Mouse (Mus musculus) thymus, postnatal 0 days (tissue): ENCODE measurements around the gene B9d2. TPM values are rescaled to one million over a fixed set of nuclear protein-coding genes. Genes with fewer than 3 reads are reported as not detected.

Source experiments
- DNase-seq: peaks from one replicate; pipeline ENCODE4 v3.0.0-alpha.2; 2015; ENCODE audit warnings: low spot score
- polyA plus RNA-seq: library from polyadenylated mRNA; unstranded; fragments of >200 nt; fragmentation: Nextera tagmentation; extraction: Ambion mirVana; gene quantifications from 2 replicates; pipeline ENCODE4 v1.2.1, GENCODE M21; 2015

The B9d2 gene
- 67.9 and 68.3 TPM in 2 replicates for polyA plus RNA-seq

GRCm38 (mm10) chr7:25680514-25681258, at the start of gene B9d2:
Gene B9d2 (plus strand): TSS chr7:25680780.
- peak; percentile 97 for DNase-seq

DNA sequence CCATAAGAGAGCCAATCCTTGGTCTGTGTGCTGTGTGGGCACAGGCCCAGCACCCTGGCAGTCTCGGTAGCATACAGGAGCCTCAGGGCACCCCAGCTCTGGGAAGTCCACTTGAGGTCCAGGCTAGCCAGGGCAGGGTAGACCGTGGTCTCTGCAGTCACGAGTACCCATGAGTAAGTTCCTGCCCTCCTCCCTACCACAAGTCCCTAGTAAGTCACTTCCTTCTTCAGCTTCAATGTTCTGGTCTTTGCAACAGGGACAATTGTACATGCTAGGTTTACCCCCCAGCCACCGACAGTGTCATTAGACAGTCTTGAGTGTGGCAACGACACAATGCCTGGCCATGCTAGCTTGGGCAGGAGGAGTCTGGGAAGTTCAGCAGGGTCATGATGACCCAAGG, 47.9 kb upstream of the B9d2 start:
- no peak for DNase-seq

DNA sequence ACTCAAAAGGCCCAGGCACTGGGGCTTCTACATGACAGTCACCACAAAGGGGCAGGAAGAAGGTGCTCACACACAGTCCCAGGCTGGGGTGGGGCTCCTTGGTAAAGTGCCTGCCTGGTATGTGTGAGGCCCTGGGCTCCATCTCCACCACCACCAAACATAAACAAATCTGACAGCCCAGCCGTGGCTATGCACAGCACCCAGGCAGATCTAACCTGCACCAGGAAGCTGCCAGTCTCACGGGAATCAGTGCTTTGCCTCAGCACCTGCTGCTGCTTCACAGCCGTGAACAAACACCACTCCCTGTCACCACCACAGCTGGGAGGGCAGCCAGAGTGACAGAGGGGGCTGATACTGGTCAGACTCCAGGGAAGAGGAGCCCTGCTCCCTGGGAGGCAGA, 44.2 kb upstream of the B9d2 start:
- peak; percentile 56 for DNase-seq

DNA sequence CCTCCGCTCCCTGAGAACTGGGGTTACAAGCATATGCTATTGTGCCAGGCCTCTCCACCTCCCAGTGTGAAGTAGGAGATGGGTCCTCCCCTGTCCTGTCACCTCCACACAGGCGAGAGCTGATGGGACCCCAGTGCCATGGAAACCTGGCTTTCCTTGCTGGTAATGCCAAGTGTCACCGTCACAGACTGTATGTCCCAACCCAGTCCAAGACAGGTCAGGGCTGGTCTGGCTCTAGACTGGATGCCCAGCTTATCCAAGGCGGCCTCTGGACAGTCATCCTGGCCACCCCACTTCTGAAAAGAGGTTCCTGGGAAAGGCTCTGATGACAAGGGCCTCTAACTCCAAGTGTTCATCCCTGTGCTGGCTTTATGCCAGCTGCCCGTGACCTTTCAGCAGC, 43.5 kb upstream of the B9d2 start:
- DNase-seq = no peak

DNA sequence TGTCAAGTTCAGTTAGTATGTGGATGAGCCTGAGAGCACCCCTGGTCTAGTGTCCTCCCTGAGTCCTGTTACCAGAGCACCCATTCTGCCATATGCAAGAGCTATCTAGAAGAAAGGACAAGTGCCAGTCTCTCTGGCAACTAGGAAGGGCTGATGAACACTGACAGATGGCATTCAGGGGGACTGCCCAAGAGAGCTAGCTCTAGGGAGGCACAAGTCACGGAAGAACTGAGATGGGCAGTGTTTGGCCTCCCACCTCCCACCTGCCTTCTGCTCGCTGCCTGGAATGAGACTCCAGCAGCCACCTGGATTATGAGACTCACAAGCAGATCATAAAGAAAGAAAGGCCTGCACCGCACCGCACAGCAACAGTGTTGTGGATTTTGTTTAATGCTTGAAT, 40.8 kb upstream of the B9d2 start:
- DNase-seq = no peak

- peak; percentile 46 for DNase-seq
These were observed 36.4 kb upstream of the B9d2 start for GRCm38 (mm10) chr7:25644136-25644535.

GRCm38 (mm10) chr7:25644631-25645030, 35.9 kb upstream of the B9d2 start:
- no peak for DNase-seq

DNA sequence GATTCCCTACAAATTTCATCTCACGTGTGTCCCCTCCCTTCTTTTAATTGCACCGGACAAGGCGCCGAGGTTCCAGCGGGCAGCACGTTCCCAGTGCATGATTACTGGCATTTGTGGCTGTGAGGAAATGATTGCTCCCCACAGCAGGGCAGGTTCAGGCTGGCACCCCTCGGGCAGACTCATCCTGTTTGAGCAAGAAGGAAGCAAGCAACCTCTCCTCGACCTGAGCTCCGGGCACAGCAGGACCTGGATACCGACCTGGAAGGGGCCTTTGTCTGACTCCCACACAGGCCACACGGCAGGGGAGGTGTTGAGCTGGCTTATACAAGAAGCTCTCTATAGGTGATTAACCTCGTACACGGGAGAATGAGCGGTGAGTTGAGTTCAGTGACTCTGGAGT, 35.5 kb upstream of the B9d2 start:
- DNase-seq = peak; percentile 25

- DNase-seq = peak; percentile 89
These were observed 32.9 kb upstream of the B9d2 start for GRCm38 (mm10) chr7:25647574-25648123.

DNA sequence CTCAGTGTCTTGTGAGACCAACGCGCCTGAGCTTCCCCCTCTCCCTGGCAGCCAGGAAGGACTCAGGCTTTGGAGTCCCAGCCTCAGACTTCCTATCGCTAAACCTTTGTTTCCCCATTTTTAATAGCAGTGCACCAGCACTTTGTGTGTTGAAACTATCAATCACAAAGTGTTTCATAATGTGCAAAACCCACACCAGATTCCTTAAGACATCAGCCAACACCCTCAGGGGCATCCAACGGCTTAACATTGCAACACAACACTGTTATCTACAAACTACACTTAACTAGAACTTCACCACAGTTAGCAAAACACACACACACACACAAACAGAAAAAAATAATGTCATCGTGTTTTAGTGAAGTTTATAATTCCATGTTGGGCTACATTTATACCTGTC, 30.7 kb upstream of the B9d2 start:
- DNase-seq = no peak

- peak; percentile 68 for DNase-seq
These were observed 29.3 kb upstream of the B9d2 start for GRCm38 (mm10) chr7:25651281-25651680.

- DNase-seq = no peak
These were observed 28.3 kb upstream of the B9d2 start for GRCm38 (mm10) chr7:25652244-25652759.

- no peak for DNase-seq
These were observed 24.8 kb upstream of the B9d2 start for GRCm38 (mm10) chr7:25655601-25656428.

GRCm38 (mm10) chr7:25657785-25658184, 22.8 kb upstream of the B9d2 start:
- no peak for DNase-seq

GRCm38 (mm10) chr7:25658657-25659472, 21.7 kb upstream of the B9d2 start, which contains the start of the genes Bckdha and Exosc5:
Gene Bckdha (minus strand): TSS chr7:25658981.
Gene Exosc5 (plus strand): TSS chr7:25659164.
- DNase-seq = peak; percentile 100

GRCm38 (mm10) chr7:25666381-25666780, 14.2 kb upstream of the B9d2 start:
- no peak for DNase-seq

DNA sequence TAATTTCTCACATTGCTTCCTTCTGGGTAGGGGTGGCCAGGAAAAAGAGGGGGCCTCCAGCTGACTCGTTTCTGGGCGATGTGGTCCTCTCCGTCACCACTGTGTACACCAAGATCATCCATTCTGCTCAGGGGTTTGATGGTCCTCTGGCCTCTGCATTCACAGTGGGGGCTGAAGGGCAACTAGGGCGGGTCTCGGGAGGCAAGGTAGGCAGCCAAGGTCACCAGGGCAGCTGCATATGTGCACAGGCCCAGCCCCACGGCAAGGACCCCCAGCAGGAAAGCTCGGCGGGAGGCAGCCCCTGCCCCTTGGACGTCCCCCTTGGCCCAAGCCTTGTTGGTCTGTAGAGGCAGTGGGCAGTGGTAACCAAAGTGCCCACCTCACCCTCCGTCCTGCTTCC, 11.4 kb upstream of the B9d2 start:
- no peak for DNase-seq

GRCm38 (mm10) chr7:25669631-25670030, 10.9 kb upstream of the B9d2 start:
- DNase-seq = no peak

- DNase-seq = no peak
These were observed 10.5 kb upstream of the B9d2 start for GRCm38 (mm10) chr7:25670096-25670495.

GRCm38 (mm10) chr7:25671686-25672085, 8.9 kb upstream of the B9d2 start:
- DNase-seq = no peak

- DNase-seq = no peak
These were observed 8.1 kb upstream of the B9d2 start for GRCm38 (mm10) chr7:25672442-25672841.
